Mouse (Mus musculus): Measurements from ENCODE around the gene Gm3043. TPM values are rescaled to one million over a fixed set of nuclear protein-coding genes. Genes with fewer than 3 reads are reported as not detected.
"Not testable (repeated sequence)": the region's sequence is repeated elsewhere in the genome, so short reads cannot be mapped to it uniquely, and the experiment has no call there.

Gene Gm3043
- not detected in 2 replicates for polyA plus RNA-seq (2015; fragmentation: Nextera tagmentation; extraction: Ambion mirVana)

- H3K36me3 ChIP-seq; H3K4me2 ChIP-seq; H3K4me1 ChIP-seq (replicated peaks); H3K9ac ChIP-seq; H3K9me3 ChIP-seq; ATAC-seq (ENCODE audit: low FRiP score); H3K27ac ChIP-seq; H3K27me3 ChIP-seq; H3K4me3 ChIP-seq: not testable (repeated sequence)
- WGBS: no CpG with 5 or more reads among the region's 3 CpGs
These were observed at the start of gene Gm3043 for GRCm38 (mm10) chr14:3688483-3688882. Gene Gm3043, plus strand, starts transcription at chr14:3688783.

DNA sequence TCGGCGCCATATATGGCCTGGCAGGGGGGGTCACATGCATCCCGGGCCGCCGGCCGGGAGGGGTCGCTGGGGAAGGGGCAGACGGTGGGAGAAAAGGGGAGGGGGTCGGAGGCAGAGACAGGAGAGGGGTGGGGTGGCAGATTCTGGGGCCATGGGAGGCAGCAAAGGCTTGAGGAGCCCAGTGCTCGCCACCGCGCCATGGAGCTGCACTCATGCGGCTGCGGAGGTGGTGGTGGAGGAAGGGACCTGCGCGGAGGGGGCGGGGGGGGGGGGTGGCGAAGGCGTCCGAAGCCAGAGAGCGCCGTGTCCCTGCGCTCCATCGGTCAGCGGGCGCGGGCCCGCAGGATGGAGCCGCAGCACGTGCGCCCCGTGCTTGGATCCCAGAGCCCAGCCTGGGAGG, 36.9 kb upstream of the Gm3043 start, which contains the start of gene Gm3020:
Gene Gm3020, plus strand, starts transcription at position 301 of the 400 bp plus-strand sequence.
- H3K27ac ChIP-seq; H3K4me1 ChIP-seq (replicated peaks); ATAC-seq (ENCODE audit: low FRiP score); H3K4me3 ChIP-seq; H3K9ac ChIP-seq; H3K27me3 ChIP-seq; H3K36me3 ChIP-seq; H3K4me2 ChIP-seq; H3K9me3 ChIP-seq: not testable (repeated sequence)
- no CpG with 5 or more reads among the region's 32 CpGs for WGBS

Other genes with a start within 250 kb of the Gm3043 start
- gene Gm10408, start 239.4 kb upstream of the Gm3043 start, polyA plus RNA-seq (2015; fragmentation: Nextera tagmentation; extraction: Ambion mirVana): not detected in 2 replicates
- gene Gm3012, start 54.3 kb upstream of the Gm3043 start, polyA plus RNA-seq (2015; fragmentation: Nextera tagmentation; extraction: Ambion mirVana): not detected in 2 replicates
- 14.3 and 14.5 TPM in 2 replicates for gene Gm3020, start 36.8 kb upstream of the Gm3043 start, polyA plus RNA-seq (2015; fragmentation: Nextera tagmentation; extraction: Ambion mirVana)
- 2.5 and 3.1 TPM in 2 replicates for gene Gm3002, start 121.3 kb downstream of the Gm3043 start, polyA plus RNA-seq (2015; fragmentation: Nextera tagmentation; extraction: Ambion mirVana)
- gene Gm3033, start 157.5 kb downstream of the Gm3043 start, polyA plus RNA-seq (2015; fragmentation: Nextera tagmentation; extraction: Ambion mirVana): not detected in 2 replicates
- gene Gm2916, start 195.4 kb downstream of the Gm3043 start, polyA plus RNA-seq (2015; fragmentation: Nextera tagmentation; extraction: Ambion mirVana): not detected in 2 replicates
- gene Gm3029, start 243.0 kb downstream of the Gm3043 start, polyA plus RNA-seq (2015; fragmentation: Nextera tagmentation; extraction: Ambion mirVana): not detected in 2 replicates